Mouse (Mus musculus) embryonic facial prominence, embryonic 11.5 days (tissue): Measurements from ENCODE around the gene Zfp781. TPM values are rescaled to one million over a fixed set of nuclear protein-coding genes. Genes with fewer than 3 reads are reported as not detected.
"Not testable (repeated sequence)": the region's sequence is repeated elsewhere in the genome, so short reads cannot be mapped to it uniquely, and the experiment has no call there.

Experiments
- ATAC-seq: fragments of 200-750 bp; cut with Nextera tagmentation; replicated peaks from 2 replicates; pipeline ENCODE4 v1.8.0; 2017; ENCODE audit warnings: low read depth; ENCODE audit not compliant: insufficient number of reproducible peaks, low FRiP score, low TSS enrichment
- DNase-seq: peaks from one replicate; pipeline ENCODE4 v3.0.0-alpha.2; 2015; ENCODE audit warnings: low spot score
- H3K27ac ChIP-seq: fragments of 300-500 bp; sonication (generic); replicated peaks from 2 replicates; pipeline ENCODE4 v1.5.1; 2014; ENCODE audit warnings: mild to moderate bottlenecking, low read depth, low read length, control low read depth
- H3K27me3 ChIP-seq: fragments of 300-500 bp; sonication (generic); 2 replicates; pipeline ENCODE4 v1.6.1; 2014; ENCODE audit warnings: mild to moderate bottlenecking, low read length, moderate library complexity, mixed read lengths; ENCODE audit not compliant: control insufficient read depth, insufficient read depth
- H3K36me3 ChIP-seq: fragments of 300-500 bp; sonication (generic); replicated peaks from 2 replicates; pipeline ENCODE4 v1.6.1; 2014; ENCODE audit warnings: low read depth, mild to moderate bottlenecking, low read length, moderate library complexity, mixed read lengths; ENCODE audit not compliant: control insufficient read depth, insufficient read depth
- H3K4me1 ChIP-seq: fragments of 300-500 bp; sonication (generic); 2 replicates; pipeline ENCODE4 v1.6.1; 2014; ENCODE audit warnings: low read length, mixed read lengths; ENCODE audit not compliant: control insufficient read depth, insufficient read depth
- H3K4me2 ChIP-seq: fragments of 300-500 bp; sonication (generic); 2 replicates; pipeline ENCODE4 v1.6.1; 2014; ENCODE audit warnings: low read depth, mild to moderate bottlenecking, control low read depth, low read length, moderate library complexity
- H3K4me3 ChIP-seq: fragments of 300-500 bp; sonication (generic); 2 replicates; pipeline ENCODE4 v1.5.1; 2014; ENCODE audit warnings: low read depth, low read length, control low read depth
- H3K9ac ChIP-seq: fragments of 300-500 bp; sonication (generic); replicated peaks from 2 replicates; pipeline ENCODE4 v1.6.1; 2014; ENCODE audit warnings: mild to moderate bottlenecking, control low read depth, low read length
- H3K9me3 ChIP-seq: fragments of 300-500 bp; sonication (generic); replicated peaks from 2 replicates; pipeline ENCODE4 v1.6.1; 2016; ENCODE audit warnings: mild to moderate bottlenecking, low read length, inconsistent platforms, mixed read lengths; ENCODE audit not compliant: control insufficient read depth
- WGBS: fragments of 180-500 bp; shearing (Covaris S2); extraction: QIAGEN DNeasy Blood & Tissue Kit; methylation state at CpG from one replicate; pipeline ENCODE4 v1.1.7; 2014; 5-methylcytosine and 5-hydroxymethylcytosine counted together
- polyA plus RNA-seq: library from polyadenylated mRNA; unstranded; fragments of >200 nt; fragmentation: Nextera tagmentation; extraction: Ambion mirVana; gene quantifications from 2 replicates; pipeline ENCODE4 v1.2.1, GENCODE M21; 2014

Zfp781 gene
- polyA plus RNA-seq: 5.0 and 6.6 TPM in 2 replicates

- not testable (repeated sequence) for H3K4me2 ChIP-seq, H3K4me1 ChIP-seq, DNase-seq, H3K27ac ChIP-seq, H3K9ac ChIP-seq, H3K27me3 ChIP-seq, H3K9me3 ChIP-seq, H3K4me3 ChIP-seq, H3K36me3 ChIP-seq
- ATAC-seq: peak; percentile 98
- no CpG with 5 or more reads among the region's 43 CpGs for WGBS
Measured at GRCm38 (mm10) chr10:81929842-81930743, at the start of gene Zfp781. Gene Zfp781 (minus strand): TSS chr10:81930480.

DNA sequence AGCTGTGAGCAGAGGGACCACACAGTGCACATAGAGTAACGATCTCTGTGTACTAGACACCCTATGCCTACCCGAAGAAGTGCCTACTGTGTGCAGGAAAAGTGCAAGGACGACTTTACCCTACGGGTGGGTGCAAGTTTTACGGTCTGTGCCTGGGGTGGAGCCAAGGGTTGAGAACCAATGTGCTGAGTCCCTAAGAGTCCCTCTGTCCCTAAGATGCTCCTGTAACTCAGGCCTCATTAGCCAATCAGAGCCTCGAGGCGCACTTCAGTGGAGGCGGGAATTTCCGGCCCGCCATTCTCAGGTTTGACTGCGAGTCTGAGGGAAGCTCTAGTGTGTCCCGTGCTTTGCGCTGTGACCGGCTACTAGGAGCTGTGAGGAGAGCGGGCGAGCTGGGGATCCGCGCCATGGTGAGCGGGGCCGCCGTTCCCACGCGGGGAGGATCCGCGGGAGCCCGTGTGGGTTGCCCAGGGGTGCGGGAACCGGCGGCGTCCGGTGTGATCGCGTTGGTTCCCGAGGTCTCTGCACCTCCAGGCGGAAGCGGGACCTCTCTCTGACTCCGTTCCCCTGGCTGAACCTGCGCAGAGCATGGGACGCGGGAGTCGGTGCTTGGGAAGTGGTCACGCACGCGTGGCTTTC is 48.2 kb upstream of the Zfp781 start:
- not testable (repeated sequence) for ATAC-seq, H3K4me1 ChIP-seq, H3K4me3 ChIP-seq, H3K9me3 ChIP-seq, H3K36me3 ChIP-seq, H3K27me3 ChIP-seq, H3K27ac ChIP-seq, H3K9ac ChIP-seq, H3K4me2 ChIP-seq, DNase-seq
- no CpG with 5 or more reads among the region's 44 CpGs for WGBS

DNA sequence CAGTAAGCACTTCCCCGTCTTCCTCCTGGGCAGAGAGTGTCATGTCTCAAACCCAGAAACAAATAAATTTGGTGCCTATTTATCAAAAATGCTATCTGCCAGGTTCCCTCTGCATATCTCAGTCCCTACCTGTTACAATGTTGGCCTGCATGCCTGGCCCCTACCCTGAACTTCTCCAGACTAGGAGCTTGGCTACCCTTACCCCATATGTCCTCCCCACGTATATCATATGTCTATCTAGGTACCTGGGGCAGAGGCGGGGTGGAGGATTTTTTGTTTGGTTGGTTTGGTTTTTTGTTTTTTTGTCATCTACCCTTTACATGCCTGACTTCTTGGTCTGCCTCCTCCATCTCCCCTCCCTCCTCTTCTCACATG is 451 bp upstream of the Zfp781 start:
- WGBS: no CpG with 5 or more reads among the region's 3 CpGs
- not testable (repeated sequence) for DNase-seq, ATAC-seq, H3K4me3 ChIP-seq, H3K27ac ChIP-seq, H3K4me1 ChIP-seq, H3K4me2 ChIP-seq, H3K9me3 ChIP-seq, H3K9ac ChIP-seq, H3K36me3 ChIP-seq, H3K27me3 ChIP-seq

DNA sequence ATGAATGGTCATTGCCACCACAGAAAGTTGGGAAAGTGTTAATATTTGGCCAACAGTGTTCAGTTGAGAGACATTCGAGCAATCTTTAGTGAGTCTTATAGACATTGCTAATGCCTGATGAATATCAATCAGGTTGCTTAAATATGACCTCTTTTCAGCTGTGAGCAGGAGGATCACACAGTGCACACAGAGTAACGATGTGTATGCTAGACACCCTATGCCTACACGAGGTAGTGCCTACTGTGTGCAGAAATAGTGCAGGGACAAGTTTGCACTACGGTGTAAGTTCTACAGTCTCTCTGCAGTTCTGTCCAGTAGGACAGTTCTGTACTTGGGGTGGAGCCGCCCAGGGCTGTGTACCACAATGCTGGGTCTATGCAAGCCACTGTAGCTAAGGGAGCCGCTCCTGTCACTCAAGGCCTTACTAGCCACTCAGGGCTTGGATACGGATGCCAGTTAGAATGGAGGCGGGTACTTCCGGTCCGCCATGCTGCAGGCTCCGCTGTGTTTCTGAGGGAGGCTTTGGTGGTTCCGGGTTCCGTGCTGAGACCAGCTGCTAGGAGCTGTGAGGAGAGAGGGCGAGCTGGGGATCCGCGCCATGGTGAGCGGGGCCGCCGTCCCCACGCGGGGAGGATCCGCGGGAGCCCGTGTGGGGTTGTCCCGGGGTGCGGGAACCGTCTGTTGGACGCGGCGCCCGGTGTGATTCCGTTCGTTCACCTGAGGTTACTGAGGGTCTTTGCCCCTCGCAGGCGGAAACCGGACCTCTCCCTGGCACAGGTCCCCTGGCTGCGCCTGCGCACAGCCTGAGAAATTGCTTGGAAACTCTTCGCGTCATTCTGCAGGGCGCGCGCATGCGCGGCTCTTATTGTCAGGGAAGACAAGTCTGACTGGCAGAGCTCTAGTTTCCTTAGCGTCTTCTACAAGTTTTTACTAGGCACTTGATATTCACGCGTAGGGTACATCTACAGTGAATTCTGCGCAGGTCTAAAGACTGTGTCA is 66.6 kb downstream of the Zfp781 start, which contains the start of gene Gm32687:
Gm32687 (plus strand) TSS at position 526 of the 999 bp plus-strand sequence.
- not testable (repeated sequence) for H3K4me1 ChIP-seq, H3K27me3 ChIP-seq, H3K36me3 ChIP-seq, H3K9ac ChIP-seq, H3K27ac ChIP-seq, DNase-seq, H3K4me2 ChIP-seq, H3K4me3 ChIP-seq, H3K9me3 ChIP-seq
- ATAC-seq: peak; percentile 100
- 34% methylated on average over 3 of the region's 49 CpGs for WGBS

Other genes with a start within 250 kb of the Zfp781 start
- 18.2 and 19.4 TPM in 2 replicates for gene Zfp433, start 225.7 kb downstream of the Zfp781 start, polyA plus RNA-seq
- 16.8 and 17.8 TPM in 2 replicates for gene Gm3055, start 159.3 kb downstream of the Zfp781 start, polyA plus RNA-seq
- gene Gm4767, start 118.3 kb downstream of the Zfp781 start, polyA plus RNA-seq: 4.0 and 4.4 TPM in 2 replicates
- 11.9 and 12.1 TPM in 2 replicates for gene Gm32687, start 66.5 kb downstream of the Zfp781 start, polyA plus RNA-seq
- gene Zfp873, start 117.6 kb upstream of the Zfp781 start, polyA plus RNA-seq: 14.7 and 15.0 TPM in 2 replicates
- 8.1 and 8.4 TPM in 2 replicates for gene BC024063, start 152.9 kb upstream of the Zfp781 start, polyA plus RNA-seq
- gene AU041133, start 197.5 kb upstream of the Zfp781 start, polyA plus RNA-seq: 5.4 and 5.7 TPM in 2 replicates